Mouse (Mus musculus) stomach, embryonic 14.5 days (tissue): ENCODE results near the gene Lair1. TPM values are rescaled to one million over a fixed set of nuclear protein-coding genes. Genes with fewer than 3 reads are reported as not detected.

ENCODE experiments used
- polyA plus RNA-seq: library from polyadenylated mRNA; unstranded; fragments of >200 nt; fragmentation: Nextera tagmentation; extraction: Ambion mirVana; gene quantifications from 2 replicates; pipeline ENCODE4 v1.2.1, GENCODE M21; 2014

Lair1 gene
- polyA plus RNA-seq, 1 experiment from 2014 or later, result 2.4 TPM

Other genes starting within 250 kb of the Lair1 start
- gene Gm15448, start 237.5 kb downstream of the Lair1 start, polyA plus RNA-seq, result not detected in 2 replicates
- gene Pira2, start 218.2 kb downstream of the Lair1 start, polyA plus RNA-seq, result 0.14 TPM in 1 of 2 replicates, not detected in the other
- gene Gm14548, start 165.1 kb downstream of the Lair1 start, polyA plus RNA-seq, result not detected in 2 replicates
- gene Lilra6, start 147.7 kb downstream of the Lair1 start, polyA plus RNA-seq, result not detected in 2 replicates
- gene Ttyh1, start 56.2 kb upstream of the Lair1 start, polyA plus RNA-seq, result 8.2 TPM in 2 replicates
- gene Leng8, start 73.8 kb upstream of the Lair1 start, polyA plus RNA-seq, result 58.7 and 62.3 TPM in 2 replicates
- gene Leng9, start 87.2 kb upstream of the Lair1 start, polyA plus RNA-seq, result 1.9 and 3.9 TPM in 2 replicates
- 71.6 and 76.7 TPM in 2 replicates for gene Cdc42ep5, start 101.7 kb upstream of the Lair1 start, polyA plus RNA-seq
- gene Lilra5, start 174.6 kb upstream of the Lair1 start, polyA plus RNA-seq, result 0.12 and 0.15 TPM in 2 replicates